Mouse (Mus musculus) kidney, adult 9 months (tissue): ENCODE measurements at regions not wholly inside any gene's neighbourhood (a gene's known extent, or its start where the extent isn't known, plus 50 kb on each side); places are given as distances from the start of the nearest gene placed in this dataset.

Source experiments
- DNase-seq: peaks from one replicate; pipeline ENCODE4 v3.0.0; 2022

- no peak for DNase-seq
Measured at GRCm38 (mm10) chr11:31721908-31722307, 50.2 kb upstream of the Bod1 start.

DNA sequence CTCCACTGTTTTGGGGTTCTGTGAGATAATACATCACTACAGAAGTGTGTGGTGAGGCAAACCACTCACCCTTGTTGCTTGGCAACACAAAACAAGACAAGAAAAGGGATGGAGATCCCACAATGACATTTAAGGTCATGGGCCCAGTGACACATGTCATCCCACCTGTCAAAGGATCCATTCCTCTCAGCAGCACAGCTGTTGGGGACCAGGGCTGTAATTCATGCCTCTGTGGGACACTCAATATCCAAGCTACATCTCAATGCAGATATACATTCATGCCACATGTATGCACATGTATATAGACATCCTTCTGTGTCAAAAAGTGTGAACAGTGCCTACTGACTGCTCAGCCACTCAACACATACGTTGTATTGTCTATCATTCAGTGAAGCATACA lies 52.8 kb upstream of the Bod1 start:
- DNase-seq, result no peak

GRCm38 (mm10) chr11:31725936-31726647 lies 54.4 kb upstream of the Bod1 start:
- DNase-seq, result no peak

- DNase-seq, result peak; percentile 53
Measured at GRCm38 (mm10) chr11:31727289-31727688, 55.6 kb upstream of the Bod1 start.

DNA sequence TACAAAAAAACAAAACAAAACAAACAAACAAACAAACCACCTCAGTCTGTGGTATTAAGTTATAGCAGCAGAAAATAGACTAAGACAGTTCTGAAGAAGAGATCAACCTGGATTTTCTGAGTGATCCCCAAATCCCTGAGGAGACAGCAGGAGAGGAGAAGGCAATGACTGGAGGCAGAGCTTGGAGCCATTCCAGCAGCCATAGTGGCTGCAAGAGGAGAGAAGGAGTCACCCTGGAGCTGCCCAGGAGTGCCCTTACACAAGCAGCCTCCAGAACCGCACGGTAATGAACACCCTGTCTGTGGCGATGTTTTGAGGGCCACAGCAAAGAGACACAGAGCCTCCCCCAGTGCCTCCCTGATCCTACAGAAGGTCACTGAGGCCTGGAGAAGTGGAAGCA lies 58.0 kb upstream of the Bod1 start:
- DNase-seq, result no peak

GRCm38 (mm10) chr11:31730181-31730580 lies 58.5 kb upstream of the Bod1 start:
- no peak for DNase-seq

DNA sequence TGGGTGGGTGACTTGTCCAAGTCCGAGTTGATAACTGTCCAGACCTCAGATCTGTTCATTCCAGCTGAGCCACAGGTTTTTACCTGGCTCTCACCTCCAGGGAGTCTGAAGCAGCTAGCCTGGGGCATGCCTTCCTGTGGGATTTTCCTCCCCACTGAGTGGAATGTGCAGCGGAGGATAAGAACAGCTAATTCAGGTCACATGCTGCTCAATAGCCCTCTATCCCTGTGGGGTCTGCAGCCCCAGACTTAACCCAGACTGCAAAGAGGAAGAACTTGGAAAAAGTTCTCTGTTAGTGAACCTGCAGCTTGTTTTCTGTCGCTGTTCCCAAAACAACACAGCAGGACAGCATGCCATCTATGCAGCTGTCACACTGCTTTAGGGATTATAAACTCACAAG lies 59.0 kb upstream of the Bod1 start:
- no peak for DNase-seq

- no peak for DNase-seq
Measured at GRCm38 (mm10) chr11:31731459-31731858, 59.8 kb upstream of the Bod1 start.

DNA sequence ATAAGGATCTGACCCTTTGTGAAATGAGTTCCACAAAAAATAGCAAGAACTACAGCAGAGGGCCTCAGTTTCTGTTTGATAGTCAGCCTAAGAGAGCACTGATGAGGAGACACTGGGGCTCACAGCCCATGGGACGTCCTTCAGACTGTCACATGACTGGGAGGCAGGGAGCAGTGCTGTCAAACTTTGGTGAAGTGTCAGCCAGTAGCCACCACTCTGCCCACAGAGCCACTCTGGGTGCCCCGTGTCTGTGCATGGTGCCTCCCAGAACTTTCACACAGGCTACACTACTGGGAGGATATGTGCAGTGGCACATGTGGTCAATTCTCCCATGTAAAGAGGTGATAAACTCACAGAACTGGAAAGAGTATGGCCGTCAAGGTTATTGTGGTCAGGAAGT lies 60.7 kb upstream of the Bod1 start:
- no peak for DNase-seq

- DNase-seq, result no peak
Measured at GRCm38 (mm10) chr11:31732958-31733357, 61.3 kb upstream of the Bod1 start.

GRCm38 (mm10) chr11:31734091-31734490 lies 62.4 kb upstream of the Bod1 start:
- peak; percentile 76 for DNase-seq

GRCm38 (mm10) chr11:31735257-31735656 lies 63.6 kb upstream of the Bod1 start:
- no peak for DNase-seq

DNA sequence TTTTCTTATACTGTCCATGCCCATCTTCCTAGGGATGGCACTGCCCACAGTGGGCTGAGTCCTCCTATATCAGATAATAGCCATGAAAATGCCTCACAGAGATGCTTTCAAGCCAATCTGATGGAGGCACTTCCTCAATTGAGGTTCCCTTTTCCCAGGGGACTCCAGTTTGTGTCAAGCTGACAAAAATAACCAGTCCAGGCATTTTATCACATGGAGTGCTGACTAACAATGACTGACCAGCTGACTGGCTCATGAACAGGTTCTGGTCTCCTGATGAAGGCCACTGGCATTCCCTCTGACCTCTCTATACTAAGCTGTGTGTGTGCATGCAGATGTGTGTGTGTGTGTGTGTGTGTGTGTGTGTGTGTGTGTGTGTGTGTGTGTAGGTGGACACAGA lies 64.4 kb upstream of the Bod1 start:
- DNase-seq, result no peak

DNA sequence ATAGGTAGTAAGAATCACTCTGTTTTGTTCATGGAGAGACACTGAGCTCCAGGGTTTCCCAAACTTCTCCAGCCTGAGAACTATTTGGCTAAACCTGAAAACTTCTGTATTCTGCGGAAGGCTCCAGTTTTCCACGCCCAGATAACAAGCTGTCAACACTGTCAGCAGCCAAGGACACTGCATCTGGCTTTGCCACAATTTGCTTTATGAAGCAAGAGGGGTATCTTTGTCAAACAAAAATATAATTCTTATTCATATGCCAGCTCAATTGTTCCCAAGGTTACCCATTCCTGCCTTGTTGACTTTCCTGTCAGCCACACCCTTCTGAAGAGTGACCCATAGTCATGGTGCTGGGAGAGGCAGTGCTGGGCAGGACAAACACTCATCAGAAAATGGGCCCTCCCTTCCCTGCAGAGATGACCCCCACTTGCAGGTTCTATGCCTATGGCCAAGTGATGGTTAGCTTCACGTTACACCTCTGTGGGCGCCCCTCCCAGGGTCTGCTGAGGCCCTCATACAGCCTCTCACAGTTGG lies 64.9 kb upstream of the Bod1 start:
- DNase-seq, result no peak

DNA sequence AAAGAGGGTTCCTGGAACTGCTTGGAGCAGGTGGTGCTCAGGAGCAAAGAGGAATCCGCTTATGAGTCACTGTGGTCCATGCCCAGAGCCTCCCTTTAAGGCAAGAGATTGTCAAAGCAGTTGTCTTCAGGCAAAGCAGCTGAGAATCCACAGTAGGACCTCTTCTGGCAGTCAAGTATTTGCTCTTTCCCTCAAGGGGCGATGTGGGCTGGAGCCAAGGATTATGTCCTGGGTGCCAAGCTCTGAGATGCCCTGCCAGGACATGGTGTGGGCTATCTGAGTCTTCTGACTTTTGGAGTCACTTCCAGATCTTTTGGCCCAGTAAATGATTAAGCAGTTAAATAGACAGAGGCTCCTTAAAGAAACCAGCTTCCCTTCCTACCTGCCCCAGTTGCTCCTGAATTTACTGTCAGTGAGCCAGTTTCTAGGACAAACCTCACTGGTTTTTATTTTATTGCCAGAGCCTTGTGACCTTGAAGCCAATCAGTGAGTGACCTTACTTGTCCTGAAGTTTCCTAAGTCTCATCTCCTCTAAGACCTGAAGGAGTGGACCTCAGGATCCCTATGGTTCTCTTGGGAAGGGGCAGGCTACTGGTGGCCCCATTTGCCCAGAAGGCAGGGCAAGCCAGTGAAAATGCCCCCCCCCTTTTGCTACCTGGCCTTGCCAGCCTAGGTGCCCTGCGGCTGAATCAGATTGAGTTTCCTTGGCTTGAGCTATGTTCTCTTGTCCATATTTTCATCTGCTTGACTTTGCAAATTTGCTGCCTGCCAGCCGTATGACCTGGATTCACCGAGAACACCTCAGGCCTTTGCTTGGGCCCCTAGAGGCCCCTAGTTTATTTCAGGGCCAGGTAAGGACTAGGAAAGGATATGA lies 66.7 kb upstream of the Bod1 start:
- DNase-seq, result peak; percentile 74

- no peak for DNase-seq
Measured at GRCm38 (mm10) chr11:31740409-31740808, 68.7 kb upstream of the Bod1 start.

GRCm38 (mm10) chr11:31742160-31742559 lies 70.5 kb upstream of the Bod1 start:
- no peak for DNase-seq

DNA sequence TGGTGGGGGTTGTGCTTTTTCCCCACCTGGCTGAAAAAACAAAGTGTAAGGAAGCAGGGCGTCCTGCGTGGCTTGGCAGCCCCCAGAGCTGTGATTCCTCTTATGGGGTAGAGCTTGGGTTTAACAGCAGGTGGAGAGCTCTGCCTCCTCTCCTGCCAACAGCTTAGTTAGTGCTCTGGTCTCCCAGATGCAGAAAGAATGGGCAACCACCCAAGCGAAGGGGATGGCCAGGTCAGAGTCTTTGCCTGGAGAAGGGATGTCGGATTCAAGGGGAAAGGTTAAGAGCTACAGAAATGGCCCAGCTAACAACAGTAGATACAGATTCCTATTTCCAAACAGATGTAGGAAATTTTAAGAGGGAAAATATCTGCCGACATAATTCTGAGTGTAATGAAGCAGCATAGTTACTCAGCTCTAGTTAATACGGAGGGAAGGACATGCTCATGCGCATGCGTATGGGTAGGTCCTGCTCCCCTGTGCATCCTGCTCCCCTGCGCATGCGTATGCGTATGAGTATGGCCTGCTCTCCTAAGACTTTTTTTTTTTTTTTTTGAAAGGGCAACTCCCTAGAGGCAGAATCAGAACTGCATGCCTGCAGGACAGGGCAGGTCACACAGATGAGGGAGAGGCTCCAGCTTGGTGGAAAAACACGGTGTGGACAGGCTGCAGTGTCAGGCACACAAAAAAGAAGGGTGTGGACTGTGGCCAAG lies 72.5 kb upstream of the Bod1 start:
- peak; percentile 80 for DNase-seq

- DNase-seq, result no peak
Measured at GRCm38 (mm10) chr11:31745028-31745865, 73.6 kb upstream of the Bod1 start.

GRCm38 (mm10) chr11:31745866-31746248 lies 74.2 kb upstream of the Bod1 start:
- peak; percentile 61 for DNase-seq

GRCm38 (mm10) chr11:31746488-31746887 lies 74.8 kb upstream of the Bod1 start:
- peak; percentile 64 for DNase-seq

DNA sequence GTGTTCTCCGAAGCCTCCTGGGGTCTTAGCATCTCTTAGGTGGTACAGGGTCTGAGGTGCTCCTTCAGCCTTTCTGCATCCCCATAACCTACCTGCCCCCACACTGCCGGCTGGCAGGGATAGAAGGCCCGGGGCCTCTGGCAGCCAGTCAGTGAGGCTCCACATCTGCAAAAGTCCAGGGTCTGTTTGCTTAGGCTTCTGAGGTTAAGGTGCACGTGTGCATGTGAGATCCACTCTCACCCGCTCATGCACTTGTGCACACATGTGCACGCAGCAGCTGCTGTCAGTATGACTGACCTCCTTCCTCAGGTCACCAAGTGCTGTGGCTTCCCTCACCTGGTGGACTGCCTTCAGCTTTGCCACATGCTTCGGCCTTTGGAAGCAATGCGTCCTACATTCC lies 75.3 kb upstream of the Bod1 start:
- no peak for DNase-seq
